Mouse (Mus musculus) NIH3T3 (cell line): ENCODE measurements at regions not wholly inside any gene's neighbourhood (a gene's known extent, or its start where the extent isn't known, plus 50 kb on each side); places are given as distances from the start of the nearest gene placed in this dataset.

Source experiments
- DNase-seq: peaks from one replicate; pipeline ENCODE4 v3.0.0-alpha.2; 2012; ENCODE audit warnings: low read depth

- no peak for DNase-seq
Observed at GRCm38 (mm10) chr7:135990321-135990720, 274.2 kb upstream of the Mki67 start.

- no peak for DNase-seq
Observed at GRCm38 (mm10) chr7:135996896-135997295, 280.7 kb upstream of the Mki67 start.

GRCm38 (mm10) chr7:135997640-135998039, 281.5 kb upstream of the Mki67 start:
- DNase-seq, result no peak

- DNase-seq, result peak; percentile 39
Observed at GRCm38 (mm10) chr7:136002382-136002781, 286.2 kb upstream of the Mki67 start.

- no peak for DNase-seq
Observed at GRCm38 (mm10) chr7:136003291-136003690, 287.1 kb upstream of the Mki67 start.

- DNase-seq, result no peak
Observed at GRCm38 (mm10) chr7:136007796-136008455, 291.8 kb upstream of the Mki67 start.

- DNase-seq, result no peak
Observed at GRCm38 (mm10) chr7:136008486-136008885, 292.3 kb upstream of the Mki67 start.

GRCm38 (mm10) chr7:136010013-136010412, 293.9 kb upstream of the Mki67 start:
- DNase-seq, result peak; percentile 8

GRCm38 (mm10) chr7:136014706-136015105, 298.5 kb upstream of the Mki67 start:
- no peak for DNase-seq

GRCm38 (mm10) chr7:136016918-136017317, 300.8 kb upstream of the Mki67 start:
- DNase-seq, result no peak

- DNase-seq, result no peak
Observed at GRCm38 (mm10) chr7:136020577-136020976, 304.4 kb upstream of the Mki67 start.

GRCm38 (mm10) chr7:136021071-136021470, 304.9 kb upstream of the Mki67 start:
- DNase-seq, result no peak

GRCm38 (mm10) chr7:136022781-136023448, 306.8 kb upstream of the Mki67 start:
- no peak for DNase-seq

GRCm38 (mm10) chr7:136026451-136026850, 310.3 kb upstream of the Mki67 start:
- no peak for DNase-seq

GRCm38 (mm10) chr7:136032026-136032425, 315.9 kb upstream of the Mki67 start:
- no peak for DNase-seq

- no peak for DNase-seq
Observed at GRCm38 (mm10) chr7:136033536-136033935, 317.4 kb upstream of the Mki67 start.

- DNase-seq, result no peak
Observed at GRCm38 (mm10) chr7:136035735-136036134, 319.6 kb upstream of the Mki67 start.

- DNase-seq, result no peak
Observed at GRCm38 (mm10) chr7:136038072-136038471, 321.9 kb upstream of the Mki67 start.

GRCm38 (mm10) chr7:136038906-136039305, 322.7 kb upstream of the Mki67 start:
- no peak for DNase-seq

GRCm38 (mm10) chr7:136041921-136042320, 325.8 kb upstream of the Mki67 start:
- DNase-seq, result no peak

GRCm38 (mm10) chr7:136046645-136047363, 330.6 kb upstream of the Mki67 start:
- peak; percentile 3 for DNase-seq

GRCm38 (mm10) chr7:136047364-136047945, 331.3 kb upstream of the Mki67 start:
- no peak for DNase-seq
